Mouse (Mus musculus) large intestine, adult 2 months (tissue): ENCODE measurements around the gene Cgnl1. TPM values are rescaled to one million over a fixed set of nuclear protein-coding genes. Genes with fewer than 3 reads are reported as not detected.

Source experiments
- DNase-seq: peaks from one replicate; pipeline ENCODE4 v3.0.0-alpha.2; 2012; ENCODE audit warnings: low read depth, low spot score
- WGBS: fragments of 180-500 bp; shearing (Covaris S2); methylation state at CpG from one replicate; pipeline ENCODE4 v1.1.7; 2018; 5-methylcytosine and 5-hydroxymethylcytosine counted together
- polyA plus RNA-seq: library from polyadenylated mRNA; depleted of rRNA; stranded (reverse); fragments of >200 nt; gene quantifications from 2 replicates; pipeline ENCODE4 v1.2.3, GENCODE M21; 2012; rRNA removed

The Cgnl1 gene
- polyA plus RNA-seq: 1.7 and 2.0 TPM in 2 replicates

DNA sequence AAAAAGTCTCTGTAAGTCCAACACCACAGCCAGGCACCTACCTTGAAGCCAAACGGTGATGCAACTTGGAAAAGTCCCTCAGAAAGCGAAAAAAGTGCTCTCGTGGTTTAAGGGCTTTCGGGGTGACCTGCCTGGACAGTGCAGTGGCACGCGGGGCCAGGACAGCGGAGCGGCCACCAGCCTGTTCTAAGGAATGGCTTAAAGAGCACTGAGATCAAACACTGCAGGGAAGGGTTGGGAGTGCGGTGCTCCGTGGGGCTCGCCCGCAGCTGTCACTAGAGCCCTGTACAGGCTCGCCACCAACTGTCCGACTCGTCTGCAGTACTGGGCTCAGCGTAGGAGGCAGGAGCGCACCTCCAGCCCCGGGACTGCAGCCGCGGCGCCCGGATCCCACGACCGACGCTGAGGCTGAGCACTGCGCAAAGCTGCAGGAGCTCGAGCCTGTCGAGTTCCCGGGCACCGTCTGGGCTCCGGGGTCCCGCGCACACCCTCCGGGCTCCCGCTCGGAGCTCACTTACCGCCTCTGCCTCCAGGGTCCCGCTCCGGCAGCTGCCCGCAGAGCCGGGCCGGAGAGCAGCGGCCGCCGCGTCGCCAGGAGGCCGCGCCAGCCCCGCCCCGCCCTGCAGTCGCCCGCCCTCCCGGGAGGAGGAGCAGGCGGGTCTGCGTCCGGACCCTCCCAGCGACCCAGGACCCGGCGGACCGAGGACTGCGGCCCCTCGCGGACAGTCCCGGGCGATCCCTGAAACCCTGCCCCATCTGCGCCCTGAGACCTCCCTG, at the start of gene Cgnl1:
TSS of gene Cgnl1 (minus strand) at position 612 of the 777 bp plus-strand sequence.
- under 1% methylated on average over 66 of the region's 67 CpGs for WGBS
- DNase-seq: no peak

GRCm38 (mm10) chr9:71818453-71818852, 47.1 kb upstream of the Cgnl1 start:
- no peak for DNase-seq
- 84% methylated on average over 7 of the region's 7 CpGs for WGBS

- 67% methylated on average over 3 of the region's 3 CpGs for WGBS
Measured at GRCm38 (mm10) chr9:71816121-71816520, 44.7 kb upstream of the Cgnl1 start.

DNA sequence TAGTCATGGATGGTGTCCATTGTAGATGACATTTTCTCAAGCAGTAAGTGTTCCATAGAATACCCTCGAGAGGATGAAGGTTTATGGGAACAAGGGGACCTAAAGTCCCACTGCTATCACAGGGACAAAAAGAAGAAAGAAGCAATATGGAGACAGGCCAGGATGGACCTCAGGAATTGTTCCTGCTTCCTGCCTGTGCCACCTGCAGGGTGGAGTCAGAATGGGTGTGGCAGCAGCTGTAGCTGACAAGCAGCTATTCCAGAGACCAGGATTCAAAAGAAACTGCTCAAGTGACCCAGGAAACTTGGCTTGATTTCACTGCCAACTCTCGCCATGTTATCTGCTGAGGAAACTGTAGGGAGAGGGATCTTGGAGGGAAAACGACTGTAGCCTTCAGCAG, 42.2 kb upstream of the Cgnl1 start:
- no peak for DNase-seq
- 46% methylated on average over 3 of the region's 3 CpGs for WGBS

More at GRCm38 (mm10) chr9:71816121-71816520, 44.7 kb upstream of the Cgnl1 start:
- DNase-seq: no peak

GRCm38 (mm10) chr9:71812914-71813313, 41.5 kb upstream of the Cgnl1 start:
- no peak for DNase-seq
- WGBS: 88% methylated on average over 4 of the region's 4 CpGs

DNA sequence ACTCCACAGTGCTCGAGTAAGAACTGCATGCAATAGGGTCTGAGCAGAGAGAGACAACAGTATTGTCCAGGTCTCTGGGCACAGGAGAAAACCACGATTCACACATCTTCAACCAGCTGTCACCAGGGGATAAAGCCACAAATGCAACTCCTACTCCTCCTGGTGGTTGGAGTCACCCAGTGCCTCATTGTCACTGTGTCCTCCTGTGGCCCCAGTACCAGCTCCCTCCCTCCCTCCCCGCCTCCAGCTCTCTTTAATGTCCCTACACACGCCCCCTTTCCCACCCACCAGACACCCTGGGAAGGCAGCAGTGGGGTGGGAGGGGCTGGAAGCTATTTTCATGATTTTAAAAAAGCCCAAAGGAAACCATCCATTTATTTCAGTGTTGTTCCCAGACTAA, 41.0 kb upstream of the Cgnl1 start:
- 52% methylated on average over 4 of the region's 4 CpGs for WGBS
- DNase-seq: no peak

- WGBS: 84% methylated on average over 5 of the region's 5 CpGs
- DNase-seq: no peak
Measured at GRCm38 (mm10) chr9:71811404-71811803, 40.0 kb upstream of the Cgnl1 start.

DNA sequence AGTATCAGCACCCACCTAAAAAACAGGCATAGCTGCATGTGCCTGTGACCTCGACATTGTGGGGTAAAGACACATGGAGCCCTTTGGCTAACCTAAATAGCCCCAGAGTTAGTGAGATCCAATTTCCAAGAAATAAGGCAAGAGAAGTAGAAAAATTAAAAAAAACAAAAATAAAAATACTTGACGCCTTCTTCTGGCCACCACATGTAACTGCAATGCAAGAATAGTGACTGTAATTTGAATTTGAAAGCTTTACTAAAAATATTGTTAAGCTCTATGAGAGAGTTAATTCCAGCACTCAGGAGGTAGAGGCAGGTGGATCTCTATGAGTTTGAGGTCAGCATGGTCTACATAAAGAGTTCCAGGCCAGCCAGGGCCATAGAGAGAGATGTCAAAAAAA, 39.3 kb upstream of the Cgnl1 start:
- no peak for DNase-seq
- WGBS: 80% methylated on average over 2 of the region's 2 CpGs

- DNase-seq: no peak
- WGBS: 44% methylated on average over 11 of the region's 11 CpGs
Measured at GRCm38 (mm10) chr9:71808640-71809254, 37.3 kb upstream of the Cgnl1 start.

- DNase-seq: no peak
- 71% methylated on average over 4 of the region's 4 CpGs for WGBS
Measured at GRCm38 (mm10) chr9:71807801-71808200, 36.4 kb upstream of the Cgnl1 start.

DNA sequence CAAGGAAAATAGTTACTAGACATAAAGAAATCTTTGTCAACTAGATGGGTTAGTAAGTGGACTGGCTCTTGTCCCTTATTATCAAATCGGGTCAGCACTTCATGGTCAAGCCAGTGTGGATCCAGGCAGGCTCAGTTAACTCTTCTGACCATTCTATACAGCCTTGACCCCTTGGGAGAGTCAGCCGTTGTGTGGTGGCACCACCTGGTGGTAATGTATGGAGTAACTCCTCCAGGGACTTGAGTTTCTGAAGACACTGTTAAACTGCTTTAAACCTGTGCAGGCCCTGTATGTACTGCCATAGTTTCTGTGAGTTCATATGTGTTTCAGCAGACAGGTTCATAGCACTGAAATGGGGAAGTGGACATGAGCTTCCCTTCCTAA, 35.0 kb upstream of the Cgnl1 start:
- WGBS: 2% methylated on average over 2 of the region's 2 CpGs
- DNase-seq: peak; percentile 33

DNA sequence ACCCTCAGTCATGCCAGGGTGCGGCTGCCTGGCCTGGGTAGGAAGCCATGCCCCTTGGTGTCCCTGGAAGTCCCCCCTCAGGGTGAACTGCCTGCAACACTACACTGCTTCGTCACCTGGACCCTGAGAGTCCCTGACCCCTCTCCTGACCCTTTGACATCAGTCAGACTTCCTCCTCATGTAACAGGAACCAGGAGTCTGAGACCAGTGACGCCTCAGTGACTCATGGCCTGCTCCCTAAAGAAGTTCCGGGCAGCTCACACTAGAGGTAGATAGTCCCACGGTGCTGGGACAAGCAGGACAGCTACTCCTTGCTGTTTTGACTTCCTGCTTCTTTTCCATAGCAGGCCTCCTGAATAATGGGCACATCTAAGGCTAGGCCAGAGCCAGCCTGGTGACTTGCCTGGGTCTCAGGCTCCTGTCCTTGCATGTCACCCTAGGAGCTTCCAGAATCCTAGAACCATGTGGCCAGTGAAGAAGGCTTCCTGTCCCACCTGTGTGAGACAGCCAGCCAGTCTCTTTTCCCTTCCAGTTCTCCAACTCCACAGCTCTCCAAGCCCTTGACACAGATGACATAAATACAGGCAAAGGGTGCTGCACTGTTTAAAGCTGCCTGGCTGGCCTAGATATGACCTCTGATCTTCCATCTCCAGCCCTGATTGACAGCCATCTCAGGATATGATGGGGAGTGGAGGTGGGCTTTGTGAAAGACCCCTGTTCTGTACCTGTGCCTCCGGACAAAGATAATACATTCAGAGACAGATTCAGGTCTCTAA, 34.4 kb upstream of the Cgnl1 start:
- no peak for DNase-seq
- WGBS: 83% methylated on average over 6 of the region's 6 CpGs

DNA sequence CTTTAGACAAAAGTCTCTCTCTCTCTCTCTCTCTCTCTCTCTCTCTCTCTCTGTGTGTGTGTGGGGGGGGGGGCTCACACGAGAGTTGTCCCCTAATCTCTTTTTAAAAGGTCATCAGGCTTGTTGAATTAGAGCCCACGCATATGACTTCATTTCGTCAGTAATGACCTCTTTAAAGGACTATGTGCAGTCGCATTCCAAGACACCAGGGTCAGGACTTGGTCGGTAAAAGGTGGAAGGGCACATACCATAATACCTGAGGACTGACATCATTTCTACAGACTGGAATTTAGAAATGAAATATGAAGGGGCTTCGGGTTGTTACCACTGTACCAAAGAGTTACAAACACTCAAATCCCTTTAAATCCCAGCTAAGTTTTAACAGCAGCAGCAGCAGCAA, 32.7 kb upstream of the Cgnl1 start:
- DNase-seq: no peak
- WGBS: 52% methylated on average over 6 of the region's 6 CpGs

GRCm38 (mm10) chr9:71803281-71803680, 31.9 kb upstream of the Cgnl1 start:
- no peak for DNase-seq
- WGBS: 69% methylated on average over 7 of the region's 7 CpGs

DNA sequence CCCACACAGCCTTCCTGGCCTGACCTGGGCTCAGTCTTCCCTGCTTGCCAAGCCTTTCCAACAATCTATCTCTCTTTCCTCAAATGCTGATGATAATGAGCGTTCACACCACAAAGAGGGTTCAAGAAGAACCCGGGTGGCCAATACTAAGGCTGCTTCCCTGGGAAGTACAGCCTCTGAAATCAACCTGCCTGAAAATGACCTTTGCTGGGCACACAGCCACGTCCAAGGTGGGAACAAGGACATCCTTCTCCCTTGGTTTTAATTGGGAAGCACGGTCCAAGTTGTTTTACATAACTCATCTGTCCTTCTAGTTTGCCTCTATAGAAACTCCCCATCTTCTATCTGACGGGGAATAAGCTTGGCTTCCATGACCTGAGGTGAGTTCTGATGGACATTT, 28.2 kb upstream of the Cgnl1 start:
- DNase-seq: no peak
- WGBS: 85% methylated on average over 5 of the region's 5 CpGs

GRCm38 (mm10) chr9:71798176-71798575, 26.8 kb upstream of the Cgnl1 start:
- DNase-seq: no peak
- 66% methylated on average over 5 of the region's 5 CpGs for WGBS

GRCm38 (mm10) chr9:71777404-71777803, 6.0 kb upstream of the Cgnl1 start:
- DNase-seq: no peak
- WGBS: 96% methylated on average over 3 of the region's 3 CpGs

GRCm38 (mm10) chr9:71776337-71776736, 4.9 kb upstream of the Cgnl1 start:
- WGBS: 49% methylated on average over 3 of the region's 3 CpGs
- no peak for DNase-seq

DNA sequence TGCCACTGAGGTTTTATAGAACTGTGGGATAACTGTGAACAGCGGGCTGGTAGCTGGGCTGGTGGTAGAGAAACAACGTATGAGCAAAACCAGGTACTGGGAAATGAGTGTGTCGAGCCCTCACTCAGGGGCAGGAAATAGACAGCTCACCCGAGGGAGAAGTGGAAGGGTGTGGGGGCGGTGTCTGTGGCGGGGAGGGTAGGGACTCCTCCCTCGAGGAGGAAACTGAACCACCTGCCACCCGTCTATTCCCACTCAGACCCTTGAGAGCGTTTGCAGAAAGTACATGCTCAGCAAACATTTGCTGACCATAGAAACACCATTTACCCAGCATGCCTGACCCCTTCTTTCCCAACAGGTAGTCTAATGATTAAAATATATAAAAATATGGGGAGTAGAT, 2.2 kb upstream of the Cgnl1 start:
- 41% methylated on average over 9 of the region's 9 CpGs for WGBS
- DNase-seq: no peak

GRCm38 (mm10) chr9:71772338-71772737, 936 bp upstream of the Cgnl1 start:
- DNase-seq: no peak
- WGBS: 55% methylated on average over 5 of the region's 5 CpGs

GRCm38 (mm10) chr9:71770484-71770883, 918 bp downstream of the Cgnl1 start:
- WGBS: 4% methylated on average over 10 of the region's 10 CpGs
- DNase-seq: no peak
